Mouse (Mus musculus) colon, adult 2 months (tissue): Measurements from ENCODE around the gene Abcc10. TPM values are rescaled to one million over a fixed set of nuclear protein-coding genes. Genes with fewer than 3 reads are reported as not detected.

Source experiments
- polyA plus RNA-seq: library from polyadenylated mRNA; depleted of rRNA; stranded (reverse); fragments of >200 nt; gene quantifications from 2 replicates; pipeline ENCODE4 v1.2.3, GENCODE M21; 2012; rRNA removed

Gene Abcc10
- 48.2 and 49.7 TPM in 2 replicates for polyA plus RNA-seq

GRCm38 (mm10) chr17:46327906-46328534 is at the start of gene Abcc10:
TSS of gene Abcc10 (minus strand) at chr17:46328352.

DNA sequence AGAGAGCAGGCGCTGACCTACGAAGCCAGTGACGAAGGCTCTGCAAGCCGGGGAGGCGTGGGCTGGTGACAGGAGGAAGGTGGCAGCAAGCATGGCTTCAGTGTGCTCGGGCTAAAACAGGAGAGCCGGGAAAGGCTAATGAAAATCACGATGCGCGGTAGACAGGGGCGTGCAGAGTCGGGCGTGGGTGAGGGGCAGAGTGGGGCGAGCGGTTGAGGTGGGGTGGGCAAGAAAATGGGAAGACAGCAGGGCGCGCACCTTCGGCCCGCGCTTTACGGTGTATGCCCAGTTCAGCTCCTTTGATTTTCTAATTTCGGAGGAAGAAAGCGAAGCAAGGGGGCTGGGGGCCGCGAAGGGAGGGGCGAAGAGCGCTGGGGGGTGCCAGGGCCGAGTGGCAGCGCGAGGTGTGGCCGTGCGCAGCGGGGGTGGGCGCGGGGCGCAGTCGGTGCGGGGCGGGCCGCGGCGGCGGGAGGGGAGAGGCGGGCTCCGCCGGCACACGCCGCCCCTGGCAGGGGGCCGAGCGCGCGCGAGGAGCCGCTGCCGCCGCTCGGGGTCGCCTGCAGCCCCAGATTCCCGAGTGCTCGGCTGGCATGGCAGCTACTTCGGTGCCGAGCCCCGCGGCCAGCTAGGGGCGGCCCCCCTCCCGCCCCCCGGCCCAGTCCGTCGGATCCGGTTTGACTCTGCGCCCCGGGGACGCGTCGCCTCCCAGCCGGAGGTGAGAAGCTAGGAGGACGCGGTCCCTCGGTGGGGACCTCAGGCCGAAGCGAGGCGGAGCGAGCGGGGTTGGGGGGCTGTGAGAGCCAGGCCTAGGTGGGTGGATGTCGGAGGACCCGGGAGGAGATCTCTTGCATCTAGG is 30.6 kb downstream of the Abcc10 start, which contains the start of gene Dlk2:
Gene Dlk2 (plus strand): TSS at position 58 of the 856 bp plus-strand sequence.

DNA sequence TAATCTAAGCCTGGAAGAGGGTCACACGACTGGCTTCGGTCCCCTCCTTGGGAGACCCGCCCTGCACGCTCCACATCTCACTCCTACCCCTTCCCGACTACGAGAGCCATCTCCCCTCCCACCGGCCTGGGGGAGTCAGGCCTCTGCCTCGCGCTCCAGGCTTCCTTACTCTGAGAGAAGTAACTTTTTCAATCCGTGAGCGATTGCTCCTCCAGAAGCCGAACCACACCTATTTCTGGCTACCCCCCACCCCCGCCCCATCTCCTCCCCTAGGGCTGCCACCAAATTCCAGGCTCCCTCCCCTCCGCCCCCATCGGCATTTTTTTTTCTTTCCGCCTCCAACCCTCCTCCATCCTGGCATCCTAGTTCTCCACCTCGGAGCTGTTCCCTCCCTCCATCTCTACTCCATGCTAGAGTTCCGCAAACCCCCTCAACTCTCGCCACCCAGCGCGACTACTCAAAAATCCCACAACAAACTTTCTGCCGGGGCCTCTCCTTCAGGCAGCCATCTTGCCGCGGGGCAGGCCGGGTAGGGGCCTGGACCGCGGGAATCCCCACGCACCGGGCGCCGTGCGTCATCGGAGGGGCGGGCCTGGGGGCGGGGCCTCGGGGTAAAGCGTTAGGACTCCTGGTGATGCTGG is 45.5 kb downstream of the Abcc10 start, which contains the start of gene Tjap1:
Gene Tjap1 (minus strand): TSS at position 544 of the 641 bp plus-strand sequence.

DNA sequence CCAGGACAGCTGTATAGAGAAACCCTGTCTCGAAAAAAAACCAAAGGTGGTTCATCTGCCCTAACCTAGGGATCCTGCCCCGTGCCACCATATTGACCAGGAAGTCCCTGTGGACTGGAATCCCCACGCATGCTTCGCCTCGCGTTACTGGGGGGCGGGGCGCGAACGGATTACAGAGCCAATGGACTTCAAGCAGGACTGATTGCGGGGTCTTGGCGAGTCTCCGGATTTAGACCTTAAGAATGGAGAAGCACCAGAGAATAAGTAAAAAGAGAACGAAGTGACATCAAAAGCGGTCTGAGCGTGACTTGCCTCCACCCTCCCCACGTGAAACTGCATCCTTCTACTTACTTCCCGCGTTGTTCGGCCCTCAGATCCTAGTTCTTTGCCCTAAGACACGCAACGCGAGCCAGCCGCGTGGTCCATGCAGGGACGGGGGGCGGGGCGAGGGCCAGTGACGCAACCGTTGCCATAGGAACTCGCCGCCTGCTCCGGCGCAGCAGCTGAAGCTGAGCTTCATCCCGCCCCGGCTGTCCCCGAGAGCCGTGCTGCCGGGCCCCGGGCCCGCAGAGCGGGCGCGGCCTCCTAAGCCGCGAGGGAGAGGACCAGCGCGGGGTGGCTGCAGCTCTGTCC is 74.6 kb downstream of the Abcc10 start, which contains the start of gene Lrrc73:
Gene Lrrc73 (plus strand): TSS at position 80 of the 633 bp plus-strand sequence.

Other genes starting within 250 kb of the Abcc10 start
- gene Mrps18a, start 217.4 kb downstream of the Abcc10 start, polyA plus RNA-seq, result 36.5 and 46.4 TPM in 2 replicates
- gene Rsph9, start 184.1 kb downstream of the Abcc10 start, polyA plus RNA-seq, result 5.5 and 8.3 TPM in 2 replicates
- gene Mad2l1bp, start 174.8 kb downstream of the Abcc10 start, polyA plus RNA-seq, result 21.2 and 23.8 TPM in 2 replicates
- 244 and 286 TPM in 2 replicates for gene Gtpbp2, start 167.3 kb downstream of the Abcc10 start, polyA plus RNA-seq
- gene Polh, start 125.7 kb downstream of the Abcc10 start, polyA plus RNA-seq, result 3.0 and 3.5 TPM in 2 replicates
- gene Xpo5, start 125.6 kb downstream of the Abcc10 start, polyA plus RNA-seq, result 11.8 and 13.3 TPM in 2 replicates
- gene Polr1c, start 80.3 kb downstream of the Abcc10 start, polyA plus RNA-seq, result 46.4 and 49.7 TPM in 2 replicates
- 355 and 471 TPM in 2 replicates for gene Yipf3, start 80.3 kb downstream of the Abcc10 start, polyA plus RNA-seq
- 2.9 and 4.1 TPM in 2 replicates for gene Lrrc73, start 74.8 kb downstream of the Abcc10 start, polyA plus RNA-seq
- gene Tjap1, start 45.3 kb downstream of the Abcc10 start, polyA plus RNA-seq, result 46.2 and 49.1 TPM in 2 replicates
- gene Dlk2, start 30.9 kb downstream of the Abcc10 start, polyA plus RNA-seq, result 0.10 and 0.90 TPM in 2 replicates
- gene Zfp318, start 55.4 kb upstream of the Abcc10 start, polyA plus RNA-seq, result 6.7 and 9.3 TPM in 2 replicates
- gene Crip3, start 100.6 kb upstream of the Abcc10 start, polyA plus RNA-seq, result 0.50 and 0.83 TPM in 2 replicates
- 0.08 TPM in 1 of 2 replicates, not detected in the other for gene Slc22a7, start 110.1 kb upstream of the Abcc10 start, polyA plus RNA-seq
- gene Ttbk1, start 159.3 kb upstream of the Abcc10 start, polyA plus RNA-seq, result 0.38 and 0.45 TPM in 2 replicates
- 4.1 TPM in 2 replicates for gene Dnph1, start 168.4 kb upstream of the Abcc10 start, polyA plus RNA-seq
- 12.2 and 12.8 TPM in 2 replicates for gene Cul9, start 218.0 kb upstream of the Abcc10 start, polyA plus RNA-seq
- gene Srf, start 227.8 kb upstream of the Abcc10 start, polyA plus RNA-seq, result 229 and 257 TPM in 2 replicates